Mouse (Mus musculus): ENCODE measurements around the gene Ksr2. TPM values are rescaled to one million over a fixed set of nuclear protein-coding genes. Genes with fewer than 3 reads are reported as not detected.
"Not testable (repeated sequence)": the region's sequence is repeated elsewhere in the genome, so short reads cannot be mapped to it uniquely, and the experiment has no call there.

Gene Ksr2
- polyA plus RNA-seq, 1 experiment from 2014 or later: 7.4 TPM

DNA sequence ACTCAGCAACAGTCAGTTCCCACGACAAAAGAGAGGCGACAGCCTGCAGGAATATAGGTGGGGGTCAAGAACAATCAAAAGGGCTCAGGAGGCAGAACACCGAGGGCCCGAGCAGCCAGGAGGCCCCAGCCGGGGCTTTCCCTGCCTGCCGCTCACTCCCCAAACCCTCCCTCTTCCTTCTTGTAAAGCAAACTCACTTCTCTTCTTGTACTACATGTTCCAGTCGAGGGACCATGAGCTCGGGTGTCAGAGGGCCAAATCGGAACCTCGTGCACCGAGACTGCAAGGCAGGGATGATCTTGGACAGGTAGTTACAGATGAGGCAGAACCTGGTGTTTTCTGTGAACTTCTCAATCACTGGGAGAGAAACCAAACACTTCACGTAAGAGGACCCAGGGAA lies 30.6 kb upstream of the Ksr2 start:
- Histone ChIP-seq H3K36me3 (peaks cover 60% of the 10 kb centered on the region), H3K27me3 (replicated peaks) (no peaks in the 10 kb centered on the region), H3K4me3 (replicated peaks) (no peak overlapping the region), H3K4me1 (peaks cover 7% of the 10 kb centered on the region), H3K4me2 (no peak overlapping the region), H3K27ac (replicated peaks) (no peak overlapping the region), H3K9ac (replicated peaks) (no peak overlapping the region), H3K9me3 (replicated peaks) (no peaks in the 10 kb centered on the region)
- ATAC-seq (ENCODE audit: low FRiP score): no peak
- 77% methylated on average over 12 of the region's 12 CpGs for WGBS

DNA sequence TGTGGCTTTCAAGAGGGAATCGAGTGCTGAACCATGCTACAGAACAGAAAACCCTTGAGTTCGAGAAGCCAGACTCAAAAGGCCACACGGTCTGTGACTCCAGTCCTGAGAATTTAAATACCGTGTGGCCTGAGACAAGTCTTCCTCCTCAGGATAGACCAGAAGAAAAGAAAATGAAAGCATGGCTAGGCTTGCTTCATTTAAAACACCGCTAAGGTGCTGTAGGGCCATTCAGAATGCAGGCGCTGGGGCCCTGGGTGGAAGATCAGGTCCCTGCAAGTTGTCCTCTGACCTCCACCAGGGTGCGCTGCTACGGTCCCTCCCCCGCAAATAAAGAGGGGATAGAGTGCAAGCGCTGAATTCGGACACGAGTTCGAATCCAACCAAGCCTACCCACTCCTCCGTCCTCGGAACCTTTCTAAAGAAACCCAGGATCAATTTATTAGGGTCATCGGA lies 25.5 kb upstream of the Ksr2 start:
- Histone ChIP-seq H3K9me3 (replicated peaks) (no peaks in the 10 kb centered on the region), H3K27ac (replicated peaks) (peak overlapping the region; percentile 63), H3K36me3 (peaks cover 19% of the 10 kb centered on the region), H3K27me3 (replicated peaks) (no peaks in the 10 kb centered on the region), H3K4me3 (replicated peaks) (peak overlapping the region; percentile 80), H3K9ac (replicated peaks) (peak overlapping the region; percentile 88), H3K4me1 (peaks cover 11% of the 10 kb centered on the region), H3K4me2 (peak overlapping the region; percentile 90)
- WGBS: 12% methylated on average over 16 of the region's 16 CpGs
- peak; percentile 39; the same call in 1 of the 2 replicates for ATAC-seq (ENCODE audit: low FRiP score)

DNA sequence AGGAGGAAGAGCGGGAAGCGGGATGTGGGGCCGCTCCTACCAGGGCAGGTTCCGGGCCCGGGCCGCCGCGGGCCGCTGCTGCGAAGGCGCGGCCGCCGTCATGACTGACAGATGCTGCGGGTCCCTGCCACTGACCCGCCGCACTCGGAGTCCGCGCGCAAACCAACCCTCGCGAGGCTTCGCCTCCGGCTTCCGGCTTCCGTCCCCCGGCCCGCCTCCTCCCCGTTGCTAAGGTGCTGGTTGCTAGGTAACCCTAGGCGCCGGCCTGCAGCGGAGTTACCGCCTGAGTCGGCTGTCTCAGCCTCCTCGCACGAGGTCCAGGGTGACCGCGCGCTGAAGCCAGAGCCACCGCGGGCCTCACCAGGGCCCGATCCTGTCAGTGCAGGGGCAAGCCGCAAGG lies 24.9 kb upstream of the Ksr2 start, which contains the start of gene Rfc5:
TSS of gene Rfc5 (minus strand) at position 171 of the 400 bp plus-strand sequence.
- Histone ChIP-seq H3K27ac (replicated peaks) (peak within 1 kb of the TSS; percentile 63), H3K27me3 (replicated peaks) (no peaks in the 10 kb centered on the region), H3K4me3 (replicated peaks) (peak within 1 kb of the TSS; percentile 80), H3K9me3 (replicated peaks) (no peaks in the 10 kb centered on the region), H3K36me3 (peaks cover 16% of the 10 kb centered on the region), H3K4me2 (peak within 1 kb of the TSS; percentile 90), H3K4me1 (peaks cover 11% of the 10 kb centered on the region), H3K9ac (replicated peaks) (peak within 1 kb of the TSS; percentile 88)
- peak; percentile 96 for ATAC-seq (ENCODE audit: low FRiP score)
- 2% methylated on average over 44 of the region's 44 CpGs for WGBS

DNA sequence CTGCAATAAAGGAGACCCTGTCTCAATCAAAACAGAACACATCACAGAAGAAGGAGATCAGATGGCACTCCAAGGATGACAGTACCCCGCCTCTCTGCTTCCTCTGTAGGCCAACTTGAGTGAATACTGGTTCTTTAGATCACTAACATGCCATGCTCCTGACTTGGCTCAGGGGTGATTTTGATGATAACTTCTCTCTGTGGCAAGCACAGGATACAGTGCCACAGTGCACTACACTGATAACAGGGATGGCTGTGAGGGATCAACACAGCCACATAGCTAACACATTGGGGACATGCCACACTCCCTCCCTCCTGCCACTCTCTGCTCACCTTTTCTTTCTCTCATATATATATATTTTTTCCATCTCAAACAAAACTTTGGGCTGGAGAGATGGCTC lies 22.9 kb upstream of the Ksr2 start:
- peaks cover 11% of the 10 kb centered on the region for H3K4me1 ChIP-seq
- WGBS: 100% methylated on average over 1 of the region's 1 CpGs
- no peak overlapping the region for H3K9ac ChIP-seq (replicated peaks)
- H3K27me3 ChIP-seq (replicated peaks): no peaks in the 10 kb centered on the region
- ATAC-seq (ENCODE audit: low FRiP score): no peak
- H3K36me3 ChIP-seq: no peaks in the 10 kb centered on the region
- no peak overlapping the region for H3K4me2 ChIP-seq
- H3K27ac ChIP-seq (replicated peaks): no peak overlapping the region
- H3K9me3 ChIP-seq (replicated peaks): no peaks in the 10 kb centered on the region
- H3K4me3 ChIP-seq (replicated peaks): no peak overlapping the region

DNA sequence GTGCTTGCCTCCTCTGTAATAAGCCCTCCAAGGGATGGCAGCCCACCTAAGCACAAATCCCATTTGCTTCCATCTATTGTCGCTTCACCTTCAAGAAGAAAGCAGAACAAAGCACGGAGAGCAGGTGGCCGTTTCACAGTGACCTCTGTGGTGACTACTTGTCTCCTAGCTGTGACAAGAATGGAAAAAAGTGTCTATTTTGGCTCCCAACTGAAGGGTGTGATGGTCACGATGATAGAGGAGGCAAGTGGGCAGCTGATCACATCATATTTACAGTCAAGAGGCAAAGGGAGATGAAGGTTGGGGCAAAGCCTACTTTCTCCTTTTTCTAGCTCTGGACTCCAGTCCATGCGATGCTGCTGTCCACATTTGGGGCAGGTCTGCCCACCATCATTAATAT lies 18.0 kb upstream of the Ksr2 start:
- H3K4me2 ChIP-seq: no peak overlapping the region
- WGBS: 91% methylated on average over 5 of the region's 5 CpGs
- no peak overlapping the region for H3K9ac ChIP-seq (replicated peaks)
- no peaks in the 10 kb centered on the region for H3K4me1 ChIP-seq
- no peaks in the 10 kb centered on the region for H3K27me3 ChIP-seq (replicated peaks)
- no peak overlapping the region for H3K27ac ChIP-seq (replicated peaks)
- no peak overlapping the region for H3K4me3 ChIP-seq (replicated peaks)
- H3K36me3 ChIP-seq: no peaks in the 10 kb centered on the region
- ATAC-seq (ENCODE audit: low FRiP score): no peak
- no peaks in the 10 kb centered on the region for H3K9me3 ChIP-seq (replicated peaks)

DNA sequence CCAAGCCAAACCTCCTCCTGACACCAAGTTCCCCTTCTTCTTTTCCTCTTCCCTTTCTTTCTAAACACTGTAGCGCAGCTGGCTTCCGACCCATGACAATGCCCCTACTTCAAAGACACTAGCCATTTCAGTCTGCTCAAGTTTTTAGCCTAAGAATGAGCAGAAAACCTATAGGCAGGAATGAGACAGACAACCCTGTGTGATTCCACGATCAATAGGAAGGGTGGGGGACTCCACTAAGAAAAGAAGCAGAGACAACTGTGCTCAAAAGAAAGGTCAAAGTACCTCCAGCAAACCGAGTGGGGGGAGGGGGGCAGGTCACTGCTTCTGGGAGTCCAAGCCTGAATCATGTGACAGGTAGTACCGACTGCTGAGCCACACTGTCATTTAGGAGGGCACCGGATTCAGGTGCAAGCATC lies 17.2 kb upstream of the Ksr2 start:
- H3K36me3 ChIP-seq: no peaks in the 10 kb centered on the region
- H3K4me3 ChIP-seq (replicated peaks): no peak overlapping the region
- no peak overlapping the region for H3K4me2 ChIP-seq
- no peaks in the 10 kb centered on the region for H3K9me3 ChIP-seq (replicated peaks)
- no peak overlapping the region for H3K9ac ChIP-seq (replicated peaks)
- H3K4me1 ChIP-seq: no peaks in the 10 kb centered on the region
- WGBS: 71% methylated on average over 6 of the region's 6 CpGs
- H3K27ac ChIP-seq (replicated peaks): no peak overlapping the region
- no peak for ATAC-seq (ENCODE audit: low FRiP score)
- H3K27me3 ChIP-seq (replicated peaks): no peaks in the 10 kb centered on the region

DNA sequence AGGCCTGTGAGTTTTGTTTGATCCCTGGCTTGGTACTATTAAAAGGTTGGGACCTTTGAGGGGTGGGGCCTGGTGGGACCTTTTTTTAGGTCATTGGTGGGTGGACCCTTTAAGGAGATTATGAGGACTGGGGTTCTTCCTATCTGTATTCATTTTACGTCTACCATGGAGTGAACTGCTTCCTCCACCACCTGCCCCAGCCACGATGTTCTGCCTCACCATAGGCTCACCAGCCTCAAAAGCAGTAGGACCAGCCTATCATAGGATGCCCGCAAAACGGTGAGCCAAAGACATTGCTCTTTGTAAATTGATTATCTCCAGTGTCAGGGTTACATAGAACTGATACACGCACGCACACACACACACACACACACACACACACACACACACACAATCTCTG lies 16.4 kb upstream of the Ksr2 start:
- WGBS: 78% methylated on average over 6 of the region's 6 CpGs
- no peak overlapping the region for H3K9ac ChIP-seq (replicated peaks)
- no peaks in the 10 kb centered on the region for H3K9me3 ChIP-seq (replicated peaks)
- no peak overlapping the region for H3K4me2 ChIP-seq
- H3K27ac ChIP-seq (replicated peaks): no peak overlapping the region
- H3K36me3 ChIP-seq: no peaks in the 10 kb centered on the region
- no peaks in the 10 kb centered on the region for H3K27me3 ChIP-seq (replicated peaks)
- no peaks in the 10 kb centered on the region for H3K4me1 ChIP-seq
- ATAC-seq (ENCODE audit: low FRiP score): no peak
- H3K4me3 ChIP-seq (replicated peaks): no peak overlapping the region

DNA sequence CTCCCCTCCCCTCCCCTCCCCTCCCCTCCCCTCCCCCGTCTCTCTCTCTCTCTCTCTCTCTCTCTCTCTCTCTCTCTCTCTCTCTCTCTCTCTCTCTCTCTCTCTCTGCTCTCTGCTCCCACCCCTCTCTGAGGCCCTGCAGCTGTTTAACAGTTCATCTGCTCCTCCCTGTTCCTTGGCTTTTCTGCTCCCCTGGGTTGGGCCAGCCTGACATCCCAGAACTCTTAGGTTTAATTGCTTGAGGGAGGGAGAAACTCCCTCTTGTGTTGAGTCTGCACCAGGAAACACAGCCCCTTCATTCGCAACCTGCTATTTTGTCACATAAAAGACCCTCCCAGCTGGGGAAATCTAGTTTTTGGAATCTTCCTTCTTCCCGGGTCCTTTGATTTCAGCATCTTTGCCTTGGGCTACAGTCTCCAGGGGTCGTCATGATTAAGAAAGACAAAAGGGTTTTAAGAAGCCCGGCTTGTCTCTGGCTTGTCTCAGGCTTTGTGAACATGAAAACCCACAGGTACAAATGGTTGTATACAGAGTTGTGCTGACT lies 15.7 kb upstream of the Ksr2 start:
- Histone ChIP-seq H3K27me3 (replicated peaks) (no peaks in the 10 kb centered on the region), H3K9me3 (replicated peaks) (no peaks in the 10 kb centered on the region), H3K36me3 (no peaks in the 10 kb centered on the region), H3K27ac (replicated peaks) (no peak overlapping the region), H3K9ac (replicated peaks) (no peak overlapping the region), H3K4me2 (no peak overlapping the region), H3K4me1 (no peaks in the 10 kb centered on the region), H3K4me3 (replicated peaks) (no peak overlapping the region)
- ATAC-seq (ENCODE audit: low FRiP score): no peak
- 32% methylated on average over 4 of the region's 5 CpGs for WGBS

DNA sequence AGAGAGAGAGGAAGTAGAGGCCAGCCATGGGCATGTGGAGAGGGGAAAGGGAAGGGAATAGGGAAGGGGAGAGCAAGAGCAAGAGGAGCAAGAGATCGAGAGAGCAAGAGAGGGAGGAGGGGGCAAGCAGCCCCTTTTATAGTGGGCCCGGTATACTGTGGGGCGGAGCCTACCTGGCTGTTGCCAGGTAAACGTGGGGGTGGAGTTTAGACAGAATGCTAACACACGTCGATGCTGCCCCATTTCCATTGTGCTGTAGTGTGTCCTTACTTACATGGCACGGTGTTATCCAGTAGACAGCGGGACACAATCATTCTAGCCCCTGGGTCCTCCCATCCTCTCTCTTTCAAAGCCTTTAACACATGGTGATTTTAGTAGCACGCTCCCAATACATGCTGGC lies 14.5 kb upstream of the Ksr2 start:
- no peak overlapping the region for H3K4me2 ChIP-seq
- no peaks in the 10 kb centered on the region for H3K27me3 ChIP-seq (replicated peaks)
- no peak overlapping the region for H3K9ac ChIP-seq (replicated peaks)
- H3K4me3 ChIP-seq (replicated peaks): no peak overlapping the region
- H3K4me1 ChIP-seq: no peaks in the 10 kb centered on the region
- no peaks in the 10 kb centered on the region for H3K9me3 ChIP-seq (replicated peaks)
- no peaks in the 10 kb centered on the region for H3K36me3 ChIP-seq
- H3K27ac ChIP-seq (replicated peaks): no peak overlapping the region
- WGBS: 71% methylated on average over 9 of the region's 9 CpGs
- ATAC-seq (ENCODE audit: low FRiP score): no peak

DNA sequence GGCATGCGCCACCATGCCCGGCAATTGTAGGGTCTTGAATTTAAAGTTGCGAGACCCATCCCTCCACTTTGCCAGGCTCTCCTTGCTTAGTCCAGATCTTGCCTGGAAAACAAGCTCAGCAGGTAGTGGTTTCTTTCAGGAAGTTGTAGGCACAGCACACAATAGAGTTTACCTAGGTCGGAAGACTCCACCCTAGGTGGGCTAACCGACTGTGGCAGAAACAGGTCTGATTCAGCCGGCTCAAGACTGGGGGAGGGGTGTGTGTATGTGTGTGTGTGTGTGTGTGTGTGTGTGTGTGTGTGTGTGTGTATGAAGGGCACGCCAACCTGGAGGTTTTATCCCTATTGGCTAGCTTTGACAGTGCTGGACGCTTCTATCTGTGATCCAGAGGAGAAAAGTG lies 10.2 kb upstream of the Ksr2 start:
- H3K4me2 ChIP-seq: no peak overlapping the region
- no peaks in the 10 kb centered on the region for H3K4me1 ChIP-seq
- H3K27me3 ChIP-seq (replicated peaks): no peaks in the 10 kb centered on the region
- H3K4me3 ChIP-seq (replicated peaks): no peak overlapping the region
- no peaks in the 10 kb centered on the region for H3K9me3 ChIP-seq (replicated peaks)
- no peak overlapping the region for H3K27ac ChIP-seq (replicated peaks)
- no peak for ATAC-seq (ENCODE audit: low FRiP score)
- H3K36me3 ChIP-seq: no peaks in the 10 kb centered on the region
- WGBS: 84% methylated on average over 8 of the region's 8 CpGs
- no peak overlapping the region for H3K9ac ChIP-seq (replicated peaks)

DNA sequence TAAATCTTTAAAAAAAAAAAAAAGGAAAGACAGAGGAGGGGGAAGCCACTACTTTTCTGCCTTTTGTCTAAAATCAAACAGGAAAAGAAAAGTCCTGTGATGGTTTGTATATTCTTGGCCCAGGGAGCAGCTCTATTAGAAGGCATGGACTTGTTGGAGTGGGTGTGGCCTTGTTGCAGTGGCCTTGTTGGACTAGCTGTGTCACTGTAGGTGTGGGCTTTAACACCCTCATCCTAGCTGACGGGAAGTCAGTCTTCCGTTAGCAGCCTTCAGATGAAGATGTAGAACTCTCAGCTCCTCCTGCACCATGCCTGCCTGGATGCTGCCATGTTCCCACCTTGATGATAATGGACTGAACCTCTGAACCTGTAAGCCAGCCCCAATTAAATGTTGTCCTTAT lies 9.1 kb upstream of the Ksr2 start:
- ATAC-seq (ENCODE audit: low FRiP score); H3K27ac ChIP-seq (replicated peaks); H3K4me3 ChIP-seq (replicated peaks); H3K9ac ChIP-seq (replicated peaks); H3K36me3 ChIP-seq; H3K27me3 ChIP-seq (replicated peaks); H3K4me1 ChIP-seq; H3K4me2 ChIP-seq; H3K9me3 ChIP-seq (replicated peaks): not testable (repeated sequence)
- 81% methylated on average over 2 of the region's 2 CpGs for WGBS

DNA sequence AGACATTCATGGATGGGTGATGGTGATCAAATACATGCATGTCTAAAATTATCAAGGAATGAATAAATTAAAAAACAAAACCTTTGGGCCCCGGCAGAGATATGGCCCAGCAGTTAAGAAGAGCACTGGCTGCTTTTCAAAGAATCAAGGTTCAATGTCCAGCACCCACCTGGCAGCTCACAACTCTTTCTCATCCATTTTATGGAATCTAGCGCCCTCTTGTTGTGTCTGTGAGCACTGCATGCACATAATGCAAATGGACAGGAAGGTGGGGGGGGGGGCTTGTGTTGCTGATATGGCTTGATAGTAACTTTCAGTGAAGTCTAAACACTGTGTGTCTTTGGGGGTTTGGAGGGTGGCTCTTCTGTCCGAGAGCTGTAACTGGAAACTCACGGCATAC lies 5.6 kb upstream of the Ksr2 start:
- whole genome bisulfite sequencing: 71% methylated on average over 4 of the region's 4 CpGs
- Histone ChIP-seq H3K36me3 (no peaks in the 10 kb centered on the region), H3K9me3 (replicated peaks) (no peaks in the 10 kb centered on the region), H3K4me1 (peaks cover 5% of the 10 kb centered on the region; the same call in 1 of the 2 replicates), H3K4me3 (replicated peaks) (no peak overlapping the region), H3K27me3 (replicated peaks) (no peaks in the 10 kb centered on the region), H3K9ac (replicated peaks) (no peak overlapping the region), H3K27ac (replicated peaks) (no peak overlapping the region), H3K4me2 (no peak overlapping the region)
- ATAC-seq (ENCODE audit: low FRiP score): no peak

DNA sequence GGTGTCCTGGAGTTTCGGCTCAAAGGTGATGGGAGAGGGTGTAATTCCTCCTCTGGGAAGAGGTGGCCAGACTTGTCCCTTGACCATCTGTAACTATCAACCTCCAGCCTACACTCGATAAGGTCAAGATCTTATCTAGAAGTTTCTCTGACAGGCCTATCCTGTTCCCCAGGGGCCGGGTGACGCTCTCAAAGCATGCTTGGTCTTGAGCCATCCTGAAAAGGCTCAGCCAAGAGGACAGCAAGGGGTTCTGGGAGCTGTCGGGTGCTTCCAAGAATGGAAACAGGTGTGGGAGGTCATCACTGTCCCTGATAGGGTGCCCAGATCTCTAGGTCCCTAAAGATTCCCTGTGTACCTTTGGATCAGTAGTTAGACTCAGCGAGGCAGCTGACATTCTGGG lies 4.4 kb upstream of the Ksr2 start:
- no peak overlapping the region for H3K4me2 ChIP-seq
- ATAC-seq (ENCODE audit: low FRiP score): no peak
- H3K36me3 ChIP-seq: no peaks in the 10 kb centered on the region
- H3K4me3 ChIP-seq (replicated peaks): no peak overlapping the region
- no peak overlapping the region for H3K27ac ChIP-seq (replicated peaks)
- WGBS: 76% methylated on average over 6 of the region's 6 CpGs
- H3K27me3 ChIP-seq (replicated peaks): no peaks in the 10 kb centered on the region
- peaks cover 8% of the 10 kb centered on the region; the same call in 1 of the 2 replicates for H3K4me1 ChIP-seq
- no peak overlapping the region for H3K9ac ChIP-seq (replicated peaks)
- H3K9me3 ChIP-seq (replicated peaks): no peaks in the 10 kb centered on the region
